Mouse (Mus musculus) stomach, embryonic 15.5 days (tissue): ENCODE measurements around the gene Gm4969. TPM values are rescaled to one million over a fixed set of nuclear protein-coding genes. Genes with fewer than 3 reads are reported as not detected.

Source experiments
- ATAC-seq: fragments of 200-750 bp; cut with Nextera tagmentation; 2 replicates; pipeline ENCODE4 v1.8.0; 2017; ENCODE audit warnings: low read depth, moderate number of reproducible peaks, moderate TSS enrichment; ENCODE audit not compliant: insufficient read depth, low FRiP score
- H3K27ac ChIP-seq: fragments of 300-500 bp; sonication (generic); 2 replicates; pipeline ENCODE4 v1.5.1; 2015; ENCODE audit warnings: mild to moderate bottlenecking, inconsistent platforms
- H3K27me3 ChIP-seq: fragments of 300-500 bp; sonication (generic); replicated peaks from 2 replicates; pipeline ENCODE4 v1.6.1; 2015; ENCODE audit warnings: inconsistent platforms
- H3K36me3 ChIP-seq: fragments of 300-500 bp; sonication (generic); 2 replicates; pipeline ENCODE4 v1.6.1; 2015; ENCODE audit warnings: inconsistent platforms
- H3K4me1 ChIP-seq: fragments of 300-500 bp; sonication (generic); 2 replicates; pipeline ENCODE4 v1.6.1; 2015; ENCODE audit warnings: inconsistent platforms
- H3K4me2 ChIP-seq: fragments of 300-500 bp; sonication (generic); 2 replicates; pipeline ENCODE4 v1.6.1; 2015; ENCODE audit warnings: mild to moderate bottlenecking, inconsistent platforms
- H3K4me3 ChIP-seq: fragments of 300-500 bp; sonication (generic); replicated peaks from 2 replicates; pipeline ENCODE4 v1.5.1; 2015; ENCODE audit warnings: inconsistent platforms
- H3K9ac ChIP-seq: fragments of 300-500 bp; sonication (generic); 2 replicates; pipeline ENCODE4 v1.6.1; 2015; ENCODE audit warnings: inconsistent platforms
- H3K9me3 ChIP-seq: fragments of 300-500 bp; sonication (generic); 2 replicates; pipeline ENCODE4 v1.6.1; 2016; ENCODE audit warnings: inconsistent platforms
- WGBS: fragments of 180-500 bp; shearing (Covaris S2); methylation state at CpG from one replicate; pipeline ENCODE4 v1.1.7; 2015; 5-methylcytosine and 5-hydroxymethylcytosine counted together
- microRNA-seq: library from miRNA; unstranded; fragments of <30 nt; microRNA quantifications from one replicate; pipeline ENCODE4, GENCODE M21; 2016
- polyA plus RNA-seq: library from polyadenylated mRNA; unstranded; fragments of >200 nt; fragmentation: Nextera tagmentation; extraction: Ambion mirVana; gene quantifications from 2 replicates; pipeline ENCODE4 v1.2.1, GENCODE M21; 2015

The Gm4969 gene
- polyA plus RNA-seq, 1 experiment from 2014 or later, result 3.2 TPM

- H3K4me2 ChIP-seq, result no peak overlapping the region
- H3K27ac ChIP-seq, result no peak overlapping the region
- H3K9ac ChIP-seq, result no peak overlapping the region
- no peak for ATAC-seq
- no peak overlapping the region for H3K4me3 ChIP-seq
- H3K36me3 ChIP-seq, result 0 out of 2 replicates have a peak, but pooled peaks cover 6% of the 10 kb centered on the region
- 80% methylated on average over 10 of the region's 10 CpGs for WGBS
- no peaks in the 10 kb centered on the region for H3K27me3 ChIP-seq
- no peaks in the 10 kb centered on the region for H3K9me3 ChIP-seq
- 0 out of 2 replicates have a peak, but pooled peaks cover 5% of the 10 kb centered on the region for H3K4me1 ChIP-seq
Measured at GRCm38 (mm10) chr7:19057405-19057804, 60.8 kb downstream of the Gm4969 start.

GRCm38 (mm10) chr7:19055108-19055507 lies 63.1 kb downstream of the Gm4969 start:
- no peak for ATAC-seq
- no peak overlapping the region for H3K4me3 ChIP-seq
- H3K36me3 ChIP-seq, result peaks cover 21% of the 10 kb centered on the region; the same call in 1 of the 2 replicates
- no peak overlapping the region for H3K9ac ChIP-seq
- H3K4me2 ChIP-seq, result no peak overlapping the region
- no peaks in the 10 kb centered on the region for H3K27me3 ChIP-seq
- 0 out of 2 replicates have a peak, but pooled peaks cover 5% of the 10 kb centered on the region for H3K4me1 ChIP-seq
- no peak overlapping the region for H3K27ac ChIP-seq
- 87% methylated on average over 8 of the region's 8 CpGs for WGBS
- no peaks in the 10 kb centered on the region for H3K9me3 ChIP-seq

GRCm38 (mm10) chr7:19054777-19055076 lies 63.4 kb downstream of the Gm4969 start:
- Histone ChIP-seq H3K9ac (no peak overlapping the region), H3K4me1 (0 out of 2 replicates have a peak, but pooled peaks cover 5% of the 10 kb centered on the region), H3K27ac (no peak overlapping the region), H3K4me2 (peak overlapping the region; percentile 37), H3K27me3 (no peaks in the 10 kb centered on the region), H3K4me3 (no peak overlapping the region), H3K9me3 (no peaks in the 10 kb centered on the region), H3K36me3 (peaks cover 25% of the 10 kb centered on the region; the same call in 1 of the 2 replicates)
- ATAC-seq, result no peak
- 70% methylated on average over 9 of the region's 9 CpGs for WGBS

GRCm38 (mm10) chr7:19054047-19054776 lies 64.0 kb downstream of the Gm4969 start, which contains the start of gene Rsph6a:
TSS of gene Rsph6a (plus strand) at chr7:19054690.
- Histone ChIP-seq H3K9ac (no peak within 1 kb of the TSS), H3K27me3 (no peaks in the 10 kb centered on the region), H3K4me1 (0 out of 2 replicates have a peak, but pooled peaks cover 5% of the 10 kb centered on the region), H3K36me3 (peaks cover 30% of the 10 kb centered on the region; the same call in 1 of the 2 replicates), H3K9me3 (no peaks in the 10 kb centered on the region), H3K27ac (no peak within 1 kb of the TSS), H3K4me3 (no peak within 1 kb of the TSS), H3K4me2 (peak within 1 kb of the TSS; percentile 37)
- WGBS, result 30% methylated on average over 33 of the region's 33 CpGs
- peak; percentile 51; the same call in 1 of the 2 replicates for ATAC-seq

GRCm38 (mm10) chr7:19053136-19053532 lies 65.0 kb downstream of the Gm4969 start:
- ATAC-seq, result no peak
- no peaks in the 10 kb centered on the region for H3K9me3 ChIP-seq
- H3K4me1 ChIP-seq, result 0 out of 2 replicates have a peak, but pooled peaks cover 5% of the 10 kb centered on the region
- H3K4me2 ChIP-seq, result no peak overlapping the region
- peaks cover 34% of the 10 kb centered on the region; the same call in 1 of the 2 replicates for H3K36me3 ChIP-seq
- H3K9ac ChIP-seq, result no peak overlapping the region
- no peak overlapping the region for H3K27ac ChIP-seq
- no peaks in the 10 kb centered on the region for H3K27me3 ChIP-seq
- WGBS, result 87% methylated on average over 7 of the region's 7 CpGs
- H3K4me3 ChIP-seq, result no peak overlapping the region

- H3K27me3 ChIP-seq, result no peaks in the 10 kb centered on the region
- peaks cover 37% of the 10 kb centered on the region; the same call in 1 of the 2 replicates for H3K36me3 ChIP-seq
- 0 out of 2 replicates have a peak, but pooled peaks cover 5% of the 10 kb centered on the region for H3K4me1 ChIP-seq
- H3K9ac ChIP-seq, result no peak overlapping the region
- no peak overlapping the region for H3K27ac ChIP-seq
- ATAC-seq, result no peak
- no peaks in the 10 kb centered on the region for H3K9me3 ChIP-seq
- H3K4me2 ChIP-seq, result no peak overlapping the region
- 83% methylated on average over 15 of the region's 15 CpGs for WGBS
- H3K4me3 ChIP-seq, result no peak overlapping the region
Measured at GRCm38 (mm10) chr7:19052345-19053135, 65.6 kb downstream of the Gm4969 start.

- H3K36me3 ChIP-seq, result peaks cover 50% of the 10 kb centered on the region
- H3K9ac ChIP-seq, result no peak overlapping the region
- H3K4me2 ChIP-seq, result no peak overlapping the region
- ATAC-seq, result no peak
- WGBS, result 66% methylated on average over 4 of the region's 4 CpGs
- no peaks in the 10 kb centered on the region for H3K27me3 ChIP-seq
- H3K27ac ChIP-seq, result no peak overlapping the region
- H3K4me1 ChIP-seq, result 0 out of 2 replicates have a peak, but pooled peaks cover 5% of the 10 kb centered on the region
- H3K9me3 ChIP-seq, result no peaks in the 10 kb centered on the region
- H3K4me3 ChIP-seq, result no peak overlapping the region
Measured at GRCm38 (mm10) chr7:19051161-19051560, 67.0 kb downstream of the Gm4969 start.

GRCm38 (mm10) chr7:19050172-19050571 lies 68.0 kb downstream of the Gm4969 start:
- Histone ChIP-seq H3K4me1 (0 out of 2 replicates have a peak, but pooled peaks cover 5% of the 10 kb centered on the region), H3K36me3 (peaks cover 59% of the 10 kb centered on the region), H3K27ac (no peak overlapping the region), H3K9ac (no peak overlapping the region), H3K27me3 (no peaks in the 10 kb centered on the region), H3K4me2 (no peak overlapping the region), H3K9me3 (no peaks in the 10 kb centered on the region), H3K4me3 (no peak overlapping the region)
- no peak for ATAC-seq
- 88% methylated on average over 8 of the region's 8 CpGs for WGBS

GRCm38 (mm10) chr7:19049252-19049651 lies 68.9 kb downstream of the Gm4969 start:
- no peak overlapping the region for H3K4me2 ChIP-seq
- H3K9me3 ChIP-seq, result no peaks in the 10 kb centered on the region
- H3K36me3 ChIP-seq, result peaks cover 65% of the 10 kb centered on the region
- no peak overlapping the region for H3K4me3 ChIP-seq
- no peak overlapping the region for H3K27ac ChIP-seq
- no peak overlapping the region for H3K9ac ChIP-seq
- H3K4me1 ChIP-seq, result 0 out of 2 replicates have a peak, but pooled peaks cover 5% of the 10 kb centered on the region
- WGBS, result 90% methylated on average over 5 of the region's 5 CpGs
- ATAC-seq, result no peak
- H3K27me3 ChIP-seq, result no peaks in the 10 kb centered on the region

Small RNAs within 50 kb of the gene (microRNA-seq; reads per million reads assigned to microRNA genes)
- 0.58 reads per million for gene Mir3100

Other genes with a start within 250 kb of the Gm4969 start
- gene Pglyrp1, start 247.0 kb downstream of the Gm4969 start, polyA plus RNA-seq, result 58.2 and 79.2 TPM in 2 replicates
- gene Ccdc61, start 208.0 kb downstream of the Gm4969 start, polyA plus RNA-seq, result 26.1 and 29.2 TPM in 2 replicates
- 0.63 TPM in 2 replicates for gene Nova2, start 192.5 kb downstream of the Gm4969 start, polyA plus RNA-seq
- gene Nanos2, start 131.0 kb downstream of the Gm4969 start, polyA plus RNA-seq, result not detected in 2 replicates
- gene Mypop, start 127.1 kb downstream of the Gm4969 start, polyA plus RNA-seq, result 2.8 and 3.7 TPM in 2 replicates
- gene Irf2bp1, start 114.3 kb downstream of the Gm4969 start, polyA plus RNA-seq, result 23.5 and 28.0 TPM in 2 replicates
- gene Foxa3, start 94.8 kb downstream of the Gm4969 start, polyA plus RNA-seq, result 30.2 and 32.7 TPM in 2 replicates
- 28.1 and 32.3 TPM in 2 replicates for gene Sympk, start 94.0 kb downstream of the Gm4969 start, polyA plus RNA-seq
- gene Rsph6a, start 63.7 kb downstream of the Gm4969 start, polyA plus RNA-seq, result not detected in 2 replicates
- gene Dmwd, start 42.1 kb downstream of the Gm4969 start, polyA plus RNA-seq, result 13.7 and 15.1 TPM in 2 replicates
- 73.9 and 77.2 TPM in 2 replicates for gene Dmpk, start 34.5 kb downstream of the Gm4969 start, polyA plus RNA-seq
- 10.8 and 12.1 TPM in 2 replicates for gene Six5, start 23.8 kb downstream of the Gm4969 start, polyA plus RNA-seq
- 11.6 and 12.8 TPM in 2 replicates for gene Fbxo46, start 1.5 kb upstream of the Gm4969 start, polyA plus RNA-seq
- gene Qpctl, start 30.9 kb upstream of the Gm4969 start, polyA plus RNA-seq, result 13.5 and 14.7 TPM in 2 replicates
- gene Snrpd2, start 31.4 kb upstream of the Gm4969 start, polyA plus RNA-seq, result 131 and 141 TPM in 2 replicates
- gene Gipr, start 47.8 kb upstream of the Gm4969 start, polyA plus RNA-seq, result 2.3 and 2.9 TPM in 2 replicates
- gene Eml2, start 58.1 kb upstream of the Gm4969 start, polyA plus RNA-seq, result 10.6 and 10.7 TPM in 2 replicates
- gene Gpr4, start 94.2 kb upstream of the Gm4969 start, polyA plus RNA-seq, result 1.5 and 1.6 TPM in 2 replicates
- 32.3 and 34.5 TPM in 2 replicates for gene Opa3, start 110.0 kb upstream of the Gm4969 start, polyA plus RNA-seq
- gene Vasp, start 153.4 kb upstream of the Gm4969 start, polyA plus RNA-seq, result 106 and 111 TPM in 2 replicates
- 0.21 and 0.33 TPM in 2 replicates for gene Ppm1n, start 161.7 kb upstream of the Gm4969 start, polyA plus RNA-seq
- gene Rtn2, start 164.3 kb upstream of the Gm4969 start, polyA plus RNA-seq, result 10.6 and 13.9 TPM in 2 replicates
- 0.12 and 0.17 TPM in 2 replicates for gene Fosb, start 191.7 kb upstream of the Gm4969 start, polyA plus RNA-seq
- 63.7 and 66.5 TPM in 2 replicates for gene Ercc1, start 226.4 kb upstream of the Gm4969 start, polyA plus RNA-seq
- gene Cd3eap, start 241.1 kb upstream of the Gm4969 start, polyA plus RNA-seq, result 24.9 and 26.1 TPM in 2 replicates
- 7.8 and 8.9 TPM in 2 replicates for gene Ppp1r13l, start 241.4 kb upstream of the Gm4969 start, polyA plus RNA-seq